Mouse (Mus musculus) G1E (cell line): ENCODE results near the gene Gm11011.

Experiments used
- CTCF ChIP-seq: IDR thresholded peaks from 2 replicates; pipeline ENCODE4 v1.5.1; 2012; ENCODE audit warnings: low read depth, low read length, inconsistent platforms, mixed read lengths
- GATA1 ChIP-seq: IDR thresholded peaks from 2 replicates; pipeline ENCODE4 v1.6.1; 2012; ENCODE audit warnings: borderline replicate concordance, low read length, inconsistent platforms, mixed read lengths
- GATA2 ChIP-seq: IDR thresholded peaks from 2 replicates; pipeline ENCODE4 v1.6.1; 2012; ENCODE audit warnings: low read depth, low read length, inconsistent platforms, borderline replicate concordance
- POLR2AphosphoS5 ChIP-seq: IDR thresholded peaks from 2 replicates; pipeline ENCODE4 v1.6.1; 2012; ENCODE audit warnings: low read depth, low read length, inconsistent platforms; ENCODE audit not compliant: insufficient replicate concordance
- TAL1 ChIP-seq: conservative IDR thresholded peaks from 2 replicates; pipeline ENCODE4 v1.6.1; 2012; ENCODE audit warnings: low read depth, low read length, inconsistent platforms, mixed read lengths

- TF ChIP-seq CTCF (no peak), TAL1 (no peak), POLR2AphosphoS5 (no peak), GATA1 (no peak), GATA2 (no peak)
Observed at GRCm38 (mm10) chr2:169589697-169590096, 2.2 kb upstream of the Gm11011 start.
